Comparison of ENCODE assay signal across 11 mouse cellular contexts in genomic region chr4:46754407-46755194, GRCm38 (mm10).
A peak's percentile ranks its signal among the peaks of the same experiment; 100 is the strongest.
DNase-seq lines count a peak whose midpoint lies in the region; ATAC-seq lines count a peak whose summit lies in the region.
"Had no signal": no experiment of that assay in that cellular context is flagged by ENCODE, and none has a peak within 500 bp of the region (broad histone marks: within the 10 kb centered on the region; RNA-seq: fewer than 3 reads in every experiment).

No protein-coding gene starts in this region.

- H3K4me2 ChIP-seq in hindbrain, embryonic 13.5 days, result no peak overlapping the region
- no peak overlapping the region for H3K4me2 ChIP-seq in hindbrain, embryonic 12.5 days (replicated peaks)
- H3K4me2 ChIP-seq in midbrain, embryonic 12.5 days (replicated peaks), result no peak overlapping the region
- no peak overlapping the region for H3K4me2 ChIP-seq in midbrain, embryonic 16.5 days (ENCODE audit: low read length)

- 0 out of 2 replicates have a peak, but pooled peaks have one; percentile 38 for ATAC-seq in hindbrain, embryonic 13.5 days (ENCODE audit: low FRiP score)
- ATAC-seq in hindbrain, embryonic 12.5 days (ENCODE audit: low FRiP score), result no peak
- ATAC-seq in midbrain, embryonic 12.5 days (ENCODE audit: low FRiP score, low read depth), result no peak
- ATAC-seq in midbrain, embryonic 16.5 days, result no peak

- WGBS in hindbrain, embryonic 13.5 days, result 29% methylated on average over 6 of the region's 6 CpGs
- 33% methylated on average over 6 of the region's 6 CpGs for WGBS in hindbrain, embryonic 12.5 days
- 23% methylated on average over 6 of the region's 6 CpGs for WGBS in midbrain, embryonic 12.5 days
- 26% methylated on average over 6 of the region's 6 CpGs for WGBS in midbrain, embryonic 16.5 days

- H3K9ac ChIP-seq in hindbrain, embryonic 13.5 days, result no peak overlapping the region
- H3K9ac ChIP-seq in hindbrain, embryonic 12.5 days, result no peak overlapping the region
- H3K9ac ChIP-seq in midbrain, embryonic 12.5 days (replicated peaks), result no peak overlapping the region
- no peak overlapping the region for H3K9ac ChIP-seq in midbrain, embryonic 16.5 days (ENCODE audit: low read depth, low read length)

- H3K4me1 ChIP-seq in hindbrain, embryonic 13.5 days (replicated peaks), result peaks cover 18% of the 10 kb centered on the region
- H3K4me1 ChIP-seq in hindbrain, embryonic 12.5 days, result peaks cover 10% of the 10 kb centered on the region
- peaks cover 6% of the 10 kb centered on the region; the same call in 1 of the 2 replicates for H3K4me1 ChIP-seq in midbrain, embryonic 12.5 days
- peaks cover 5% of the 10 kb centered on the region for H3K4me1 ChIP-seq in midbrain, embryonic 16.5 days (ENCODE audit: control insufficient read depth, insufficient read depth, low read length)

- no peak overlapping the region for H3K27ac ChIP-seq in hindbrain, embryonic 13.5 days
- H3K27ac ChIP-seq in hindbrain, embryonic 12.5 days, result no peak overlapping the region
- 0 out of 2 replicates have a peak overlapping the region, but pooled peaks have one; percentile 12 for H3K27ac ChIP-seq in midbrain, embryonic 12.5 days (replicated peaks)
- no peak overlapping the region for H3K27ac ChIP-seq in midbrain, embryonic 16.5 days (ENCODE audit: low read length)
- H3K27ac ChIP-seq: forebrain, embryonic 10.5 days had no signal

- no peaks in the 10 kb centered on the region for H3K9me3 ChIP-seq in hindbrain, embryonic 13.5 days
- no peaks in the 10 kb centered on the region for H3K9me3 ChIP-seq in hindbrain, embryonic 12.5 days (replicated peaks)
- H3K9me3 ChIP-seq in midbrain, embryonic 12.5 days, result no peaks in the 10 kb centered on the region
- no peaks in the 10 kb centered on the region for H3K9me3 ChIP-seq in midbrain, embryonic 16.5 days (replicated peaks; ENCODE audit: control insufficient read depth, low read length, poor library complexity, severe bottlenecking)
- H3K9me3 ChIP-seq: forebrain, embryonic 10.5 days had no signal

- H3K27me3 ChIP-seq in hindbrain, embryonic 13.5 days, result no peaks in the 10 kb centered on the region
- H3K27me3 ChIP-seq in hindbrain, embryonic 12.5 days, result no peaks in the 10 kb centered on the region; the same call in 1 of the 2 replicates
- no peaks in the 10 kb centered on the region for H3K27me3 ChIP-seq in midbrain, embryonic 12.5 days
- no peaks in the 10 kb centered on the region for H3K27me3 ChIP-seq in midbrain, embryonic 16.5 days (ENCODE audit: control insufficient read depth, insufficient read depth, low read depth, low read length)
- no peaks in the 10 kb centered on the region for H3K27me3 ChIP-seq in splenic B cell, adult 2 months (ENCODE audit: control insufficient read depth, insufficient read depth, low read length, poor library complexity, severe bottlenecking)

- H3K36me3 ChIP-seq in hindbrain, embryonic 13.5 days, result no peaks in the 10 kb centered on the region
- H3K36me3 ChIP-seq in hindbrain, embryonic 12.5 days, result no peaks in the 10 kb centered on the region
- H3K36me3 ChIP-seq in midbrain, embryonic 12.5 days, result no peaks in the 10 kb centered on the region
- no peaks in the 10 kb centered on the region for H3K36me3 ChIP-seq in midbrain, embryonic 16.5 days (ENCODE audit: control insufficient read depth, insufficient read depth, low read length)
- no peaks in the 10 kb centered on the region for H3K36me3 ChIP-seq in splenic B cell, adult 2 months (ENCODE audit: control insufficient read depth, insufficient read depth, low read length, poor library complexity, severe bottlenecking)
- H3K36me3 ChIP-seq: forebrain, embryonic 10.5 days had no signal

- no peak overlapping the region for H3K4me3 ChIP-seq in hindbrain, embryonic 13.5 days
- H3K4me3 ChIP-seq in hindbrain, embryonic 12.5 days, result no peak overlapping the region
- no peak overlapping the region for H3K4me3 ChIP-seq in midbrain, embryonic 12.5 days
- H3K4me3 ChIP-seq in midbrain, embryonic 16.5 days (ENCODE audit: low read depth, low read length), result no peak overlapping the region
- H3K4me3 ChIP-seq: forebrain, embryonic 10.5 days had no signal

- DNase-seq in kidney, postnatal 4 days, result peak; percentile 15 to 36
- peak; percentile 29 for DNase-seq in splenic B cell, adult 2 months (ENCODE audit: low read depth, low spot score)
- DNase-seq in spleen, postnatal 36 days (ENCODE audit: low spot score in 2 of 2), result no peak
- no peak for DNase-seq in embryo, embryonic 10 days (ENCODE audit: low spot score)
- DNase-seq: lung, adult 2 months; thymus, postnatal 25 days had no signal

Comparison
In these comparisons a context has a peak if more than half of its experiments do, and no peak if none do; other contexts are left out.
1. DNase-seq: peak in kidney, postnatal 4 days (2 of 2) and splenic B cell, adult 2 months (single experiment); none in spleen, postnatal 36 days (0 of 2) and embryo, embryonic 10 days (single experiment).